Mouse (Mus musculus): ENCODE measurements at regions not wholly inside any gene's neighbourhood (a gene's known extent, or its start where the extent isn't known, plus 50 kb on each side); places are given as distances from the start of the nearest gene placed in this dataset.

DNA sequence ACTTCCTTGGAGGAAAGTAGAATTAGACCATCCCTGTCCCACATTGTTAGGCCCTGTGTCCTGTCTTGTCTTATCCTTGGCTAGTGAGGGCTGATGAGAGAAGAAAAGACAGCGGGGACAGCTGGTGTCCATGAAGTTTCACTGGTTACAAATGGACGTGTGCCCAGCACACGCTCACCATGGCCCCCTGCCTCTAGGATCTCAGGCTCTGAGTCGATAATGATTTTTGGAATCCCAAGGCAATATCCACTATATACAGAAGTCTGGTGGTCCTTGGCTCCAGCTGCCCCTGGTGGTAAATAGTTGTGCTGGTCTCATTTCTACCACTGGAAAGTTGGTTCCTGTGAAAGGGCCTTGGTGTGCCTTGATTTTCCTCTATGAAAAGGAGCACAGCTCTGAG, 51.7 kb upstream of the F13a1 start:
- 88% methylated on average over 4 of the region's 4 CpGs for WGBS
- no peaks in the 10 kb centered on the region for H3K79me2 ChIP-seq (replicated peaks; ENCODE audit: control insufficient read depth, insufficient read depth, low read length)
- H3K27ac ChIP-seq, result no peak overlapping the region
- H3K4me3 ChIP-seq, result no peak overlapping the region
- no peaks in the 10 kb centered on the region for H3K27me3 ChIP-seq (ENCODE audit: control insufficient read depth, insufficient read depth, low read length)
- DNase-seq, result no peak
- H3K4me1 ChIP-seq (ENCODE audit: control insufficient read depth, insufficient read depth, low read length), result no peaks in the 10 kb centered on the region
- no peak overlapping the region for H3K9ac ChIP-seq (ENCODE audit: low read depth, low read length)
- no peak for TF ChIP-seq CTCF (IDR thresholded peaks at IDR 0.05)
- TF ChIP-seq EP300 (IDR thresholded peaks at IDR 0.05; ENCODE audit: insufficient read depth, low read depth, low read length), result no peak
- no peak for TF ChIP-seq POLR2A (IDR thresholded peaks at IDR 0.05; ENCODE audit: insufficient read depth, low read depth, low read length)
- no peaks in the 10 kb centered on the region for H3K36me3 ChIP-seq (ENCODE audit: control insufficient read depth, insufficient read depth, low read length)
- intact Hi-C loops (cut with DNase I), result no loop called here

Measured in heart, adult 2 months (tissue).